Mouse (Mus musculus) midbrain, embryonic 11.5 days (tissue): ENCODE data around the gene Bri3bp. TPM values are rescaled to one million over a fixed set of nuclear protein-coding genes. Genes with fewer than 3 reads are reported as not detected.

Experiments
- ATAC-seq: fragments of 200-750 bp; cut with Nextera tagmentation; 2 replicates; pipeline ENCODE4 v1.8.0; 2017; ENCODE audit warnings: moderate TSS enrichment, moderate library complexity; ENCODE audit not compliant: low FRiP score
- DNase-seq: peaks from one replicate; pipeline ENCODE4 v3.0.0; 2015; ENCODE audit warnings: low spot score; ENCODE audit errors: missing footprints
- H3K27ac ChIP-seq: fragments of 300-500 bp; sonication (generic); 2 replicates; pipeline ENCODE4 v1.5.1; 2014; ENCODE audit warnings: low read depth, low read length
- H3K27me3 ChIP-seq: fragments of 300-500 bp; sonication (generic); 2 replicates; pipeline ENCODE4 v1.6.1; 2014; ENCODE audit warnings: mild to moderate bottlenecking, low read length, moderate library complexity, mixed read lengths; ENCODE audit not compliant: control insufficient read depth, insufficient read depth
- H3K36me3 ChIP-seq: fragments of 300-500 bp; sonication (generic); 2 replicates; pipeline ENCODE4 v1.6.1; 2014; ENCODE audit warnings: mild to moderate bottlenecking, low read length, moderate library complexity, mixed read lengths; ENCODE audit not compliant: control insufficient read depth, insufficient read depth
- H3K4me1 ChIP-seq: fragments of 300-500 bp; sonication (generic); 2 replicates; pipeline ENCODE4 v1.6.1; 2014; ENCODE audit warnings: low read length; ENCODE audit not compliant: control insufficient read depth, insufficient read depth
- H3K4me2 ChIP-seq: fragments of 300-500 bp; sonication (generic); 2 replicates; pipeline ENCODE4 v1.6.1; 2014; ENCODE audit warnings: mild to moderate bottlenecking, moderate library complexity
- H3K4me3 ChIP-seq: fragments of 300-500 bp; sonication (generic); 2 replicates; pipeline ENCODE4 v1.5.1; 2014; ENCODE audit warnings: low read depth, low read length
- H3K9ac ChIP-seq: fragments of 300-500 bp; sonication (generic); 2 replicates; pipeline ENCODE4 v1.6.1; 2014; ENCODE audit warnings: low read length
- H3K9me3 ChIP-seq: fragments of 300-500 bp; sonication (generic); 2 replicates; pipeline ENCODE4 v1.6.1; 2016; ENCODE audit warnings: low read length; ENCODE audit not compliant: control insufficient read depth
- WGBS: fragments of 180-500 bp; shearing (Covaris S2); extraction: QIAGEN DNeasy Blood & Tissue Kit; methylation state at CpG from one replicate; pipeline ENCODE4 v1.1.7; 2014; 5-methylcytosine and 5-hydroxymethylcytosine counted together
- microRNA-seq: library from miRNA; unstranded; fragments of <30 nt; microRNA quantifications from one replicate; pipeline ENCODE4, GENCODE M21; 2017
- polyA plus RNA-seq: library from polyadenylated mRNA; unstranded; fragments of >200 nt; fragmentation: Nextera tagmentation; extraction: Ambion mirVana; gene quantifications from 2 replicates; pipeline ENCODE4 v1.2.1, GENCODE M21; 2014

Bri3bp gene
- polyA plus RNA-seq, 1 experiment from 2014 or later = 28.4 TPM

DNA sequence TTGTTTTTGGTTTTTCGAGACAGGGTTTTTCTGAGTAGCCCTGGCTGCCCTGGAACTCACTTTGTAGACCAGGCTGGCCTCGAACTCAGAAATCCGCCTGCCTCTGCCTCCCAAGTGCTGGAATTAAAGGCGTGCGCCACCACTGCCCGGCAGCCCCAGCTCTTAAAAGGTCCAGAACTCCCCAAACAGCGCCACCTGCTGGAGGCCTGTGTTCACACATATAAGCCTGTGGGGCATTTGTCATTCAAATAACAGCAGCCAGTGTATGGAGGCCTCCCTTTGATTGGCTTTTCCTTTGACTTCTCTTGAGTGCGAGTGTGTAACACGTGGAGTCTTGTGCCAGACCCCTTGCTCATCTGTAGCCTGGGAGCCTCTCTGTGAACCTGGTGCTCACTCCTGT, 66.2 kb downstream of the Bri3bp start:
- ATAC-seq (no peak), DNase-seq (no peak)
- no peak overlapping the region for H3K4me2 ChIP-seq
- no peaks in the 10 kb centered on the region for H3K4me1 ChIP-seq
- H3K36me3 ChIP-seq = peaks cover 22% of the 10 kb centered on the region
- H3K27me3 ChIP-seq = no peaks in the 10 kb centered on the region
- H3K9me3 ChIP-seq = no peaks in the 10 kb centered on the region
- 85% methylated on average over 9 of the region's 9 CpGs for WGBS
- no peak overlapping the region for H3K4me3 ChIP-seq
- no peak overlapping the region for H3K9ac ChIP-seq
- no peak overlapping the region for H3K27ac ChIP-seq

DNA sequence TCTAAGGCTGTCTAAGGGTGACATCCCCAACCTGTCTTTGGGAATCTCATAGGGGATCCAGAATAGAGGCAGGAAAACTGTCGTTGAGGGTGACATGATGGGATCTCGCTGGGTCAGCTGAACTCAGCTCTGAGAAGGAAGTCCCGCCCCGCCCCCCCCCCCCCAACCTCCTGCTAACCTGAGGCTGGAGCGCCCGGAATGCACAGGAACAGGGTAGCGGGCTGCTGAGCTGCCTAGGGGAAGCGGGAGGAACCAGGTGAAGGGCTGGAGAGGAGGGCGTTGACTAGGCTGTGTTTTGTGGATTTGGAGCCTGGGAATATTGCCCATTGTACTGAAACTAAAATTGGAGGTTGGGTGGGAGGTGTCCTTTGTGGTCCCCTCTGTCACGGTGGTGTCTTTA, 66.6 kb downstream of the Bri3bp start:
- H3K4me2 ChIP-seq = no peak overlapping the region
- no peak overlapping the region for H3K9ac ChIP-seq
- WGBS = 91% methylated on average over 10 of the region's 10 CpGs
- H3K27ac ChIP-seq = no peak overlapping the region
- H3K4me1 ChIP-seq = no peaks in the 10 kb centered on the region
- H3K4me3 ChIP-seq = no peak overlapping the region
- ATAC-seq (no peak), DNase-seq (no peak)
- peaks cover 24% of the 10 kb centered on the region for H3K36me3 ChIP-seq
- no peaks in the 10 kb centered on the region for H3K9me3 ChIP-seq
- no peaks in the 10 kb centered on the region for H3K27me3 ChIP-seq

DNA sequence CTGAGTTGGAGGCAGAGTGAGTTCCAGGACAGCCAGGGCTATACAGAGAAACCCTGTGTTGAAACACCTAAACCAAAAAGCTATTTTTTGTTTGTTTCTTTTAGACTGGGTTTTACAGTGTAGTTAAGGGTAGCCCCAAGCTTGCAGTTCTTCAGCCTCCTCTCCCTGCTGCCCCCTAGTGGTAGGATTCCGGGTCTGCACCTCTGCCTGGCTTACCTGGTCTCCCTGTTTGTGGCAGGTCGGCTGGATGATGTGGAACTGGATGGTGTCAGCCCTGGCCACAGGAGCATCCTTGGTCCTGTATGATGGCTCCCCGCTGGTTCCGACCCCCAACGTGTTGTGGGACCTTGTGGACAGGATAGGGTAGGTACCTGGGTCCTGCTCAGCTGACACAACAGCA, 68.2 kb downstream of the Bri3bp start:
- Histone ChIP-seq H3K27me3 (no peaks in the 10 kb centered on the region), H3K9ac (no peak overlapping the region), H3K4me1 (no peaks in the 10 kb centered on the region), H3K27ac (no peak overlapping the region), H3K4me2 (no peak overlapping the region), H3K4me3 (no peak overlapping the region), H3K9me3 (no peaks in the 10 kb centered on the region), H3K36me3 (peaks cover 21% of the 10 kb centered on the region)
- ATAC-seq = no peak
- no peak for DNase-seq
- 53% methylated on average over 5 of the region's 5 CpGs for WGBS

Small RNA genes within 50 kb of the gene (microRNA-seq; reads per million reads assigned to microRNA genes)
- not detected for gene Gm27551

Other genes with a start within 250 kb of the Bri3bp start
- 26.0 and 26.5 TPM in 2 replicates for gene Scarb1, start 100.5 kb upstream of the Bri3bp start, polyA plus RNA-seq
- gene Gm10382, start 52.2 kb upstream of the Bri3bp start, polyA plus RNA-seq = 0.12 and 0.29 TPM in 2 replicates
- gene Ubc, start 51.4 kb upstream of the Bri3bp start, polyA plus RNA-seq = 1,030 and 1,101 TPM in 2 replicates
- gene Dhx37, start 7.4 kb upstream of the Bri3bp start, polyA plus RNA-seq = 9.2 and 9.9 TPM in 2 replicates
- gene Aacs, start 34.2 kb downstream of the Bri3bp start, polyA plus RNA-seq = 45.6 and 53.2 TPM in 2 replicates
- 0.42 and 0.50 TPM in 2 replicates for gene Tmem132b, start 90.2 kb downstream of the Bri3bp start, polyA plus RNA-seq